Mouse (Mus musculus): ENCODE results near the gene Car9.

DNA sequence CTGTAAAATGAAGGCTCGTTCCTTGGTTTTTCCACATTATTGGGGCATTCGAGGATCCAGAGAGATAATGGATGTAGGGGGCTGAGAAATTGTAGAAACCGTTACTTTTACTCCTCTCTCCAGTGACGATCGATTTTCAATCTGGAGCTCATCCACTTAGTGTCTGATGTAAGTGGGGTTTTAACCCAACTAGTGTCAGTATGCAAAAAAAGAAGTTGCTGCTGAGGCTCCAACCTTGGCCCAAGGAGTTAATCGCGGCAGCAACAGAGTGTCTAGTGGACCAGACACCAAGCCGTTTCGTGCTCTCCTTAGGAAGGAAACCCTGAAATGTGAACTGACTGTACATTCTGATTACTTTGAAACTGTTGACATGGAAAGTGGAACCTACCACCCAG is 12.9 kb upstream of the Car9 start:
- TF ChIP-seq CTCF (IDR thresholded peaks at IDR 0.05; ENCODE audit: extremely low read depth, insufficient read depth, low read length) = no peak
- no peak for TF ChIP-seq POLR2A (IDR thresholded peaks at IDR 0.05; ENCODE audit: extremely low read depth, insufficient read depth, low read length)
